Comparison of ENCODE assay signal across 8 mouse cellular contexts in the genomic region with DNA sequence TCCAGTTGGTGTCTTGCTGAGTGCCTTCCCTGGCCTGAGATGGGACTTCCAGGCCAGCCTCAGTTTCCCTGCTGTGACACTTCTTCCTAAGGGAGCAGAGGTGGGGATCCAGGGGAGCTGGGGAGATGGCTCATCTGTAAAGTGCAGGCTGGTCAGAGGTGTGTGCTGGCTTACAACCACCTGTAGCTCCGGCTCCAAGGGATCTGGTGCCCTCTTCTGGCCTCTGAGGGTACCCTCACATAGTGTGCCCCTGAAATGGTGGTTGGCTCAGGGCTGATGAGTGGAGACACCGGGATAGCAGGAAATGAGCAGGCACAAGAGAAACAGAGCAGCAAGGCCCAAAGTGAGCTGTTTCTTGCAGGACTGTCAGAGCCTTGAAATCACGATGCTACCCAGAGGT. TPM values are rescaled to one million over a fixed set of nuclear protein-coding genes. Genes with fewer than 3 reads are reported as not detected.
DNase-seq lines count a peak whose midpoint lies in the region; ATAC-seq lines count a peak whose summit lies in the region.

No protein-coding gene starts in this region.

- peaks cover 9% of the 10 kb centered on the region for H3K36me3 ChIP-seq in heart, embryonic 10.5 days
- no peaks in the 10 kb centered on the region for H3K36me3 ChIP-seq in embryonic facial prominence, embryonic 11.5 days (replicated peaks; ENCODE audit: control insufficient read depth, insufficient read depth, low read depth, low read length)
- H3K36me3 ChIP-seq in hindbrain, embryonic 12.5 days: peaks cover 8% of the 10 kb centered on the region
- H3K36me3 ChIP-seq in limb, embryonic 13.5 days: peaks cover 9% of the 10 kb centered on the region
- no peaks in the 10 kb centered on the region for H3K36me3 ChIP-seq in neural tube, embryonic 11.5 days (ENCODE audit: control insufficient read depth, insufficient read depth, low read length)

- H3K9ac ChIP-seq in embryonic facial prominence, embryonic 11.5 days (replicated peaks; ENCODE audit: low read length): no peak overlapping the region
- no peak overlapping the region for H3K9ac ChIP-seq in hindbrain, embryonic 12.5 days
- peak overlapping the region; percentile 43 for H3K9ac ChIP-seq in limb, embryonic 13.5 days
- H3K9ac ChIP-seq in neural tube, embryonic 11.5 days (ENCODE audit: low read length): no peak overlapping the region

- 3% methylated on average over 3 of the region's 3 CpGs for WGBS in heart, embryonic 10.5 days
- 2% methylated on average over 3 of the region's 3 CpGs for WGBS in embryonic facial prominence, embryonic 11.5 days
- 7% methylated on average over 3 of the region's 3 CpGs for WGBS in hindbrain, embryonic 12.5 days
- 0% methylated on average over 3 of the region's 3 CpGs for WGBS in limb, embryonic 13.5 days
- WGBS in neural tube, embryonic 11.5 days: 9% methylated on average over 3 of the region's 3 CpGs

- H3K4me1 ChIP-seq in heart, embryonic 10.5 days: peaks cover 5% of the 10 kb centered on the region; the same call in 1 of the 2 replicates
- no peaks in the 10 kb centered on the region for H3K4me1 ChIP-seq in embryonic facial prominence, embryonic 11.5 days (ENCODE audit: control insufficient read depth, insufficient read depth, low read length)
- no peaks in the 10 kb centered on the region for H3K4me1 ChIP-seq in hindbrain, embryonic 12.5 days
- no peaks in the 10 kb centered on the region for H3K4me1 ChIP-seq in limb, embryonic 13.5 days
- H3K4me1 ChIP-seq in neural tube, embryonic 11.5 days (ENCODE audit: control insufficient read depth, insufficient read depth, low read length): no peaks in the 10 kb centered on the region

- 0 out of 2 replicates have a peak, but pooled peaks cover 3% of the 10 kb centered on the region for H3K27me3 ChIP-seq in heart, embryonic 10.5 days (ENCODE audit: insufficient read depth, poor library complexity, severe bottlenecking)
- no peaks in the 10 kb centered on the region for H3K27me3 ChIP-seq in embryonic facial prominence, embryonic 11.5 days (ENCODE audit: control insufficient read depth, insufficient read depth, low read length)
- peaks cover 16% of the 10 kb centered on the region for H3K27me3 ChIP-seq in hindbrain, embryonic 12.5 days
- no peaks in the 10 kb centered on the region for H3K27me3 ChIP-seq in limb, embryonic 13.5 days
- H3K27me3 ChIP-seq in neural tube, embryonic 11.5 days (ENCODE audit: control insufficient read depth, insufficient read depth, low read length): no peaks in the 10 kb centered on the region

- H3K27ac ChIP-seq in heart, embryonic 10.5 days: no peak overlapping the region
- H3K27ac ChIP-seq in embryonic facial prominence, embryonic 11.5 days (replicated peaks; ENCODE audit: low read depth, low read length): no peak overlapping the region
- H3K27ac ChIP-seq in hindbrain, embryonic 12.5 days: no peak overlapping the region
- no peak overlapping the region for H3K27ac ChIP-seq in limb, embryonic 13.5 days
- H3K27ac ChIP-seq in neural tube, embryonic 11.5 days (ENCODE audit: low read depth, low read length): no peak overlapping the region

- H3K9me3 ChIP-seq in heart, embryonic 10.5 days: no peaks in the 10 kb centered on the region
- H3K9me3 ChIP-seq in embryonic facial prominence, embryonic 11.5 days (replicated peaks; ENCODE audit: control insufficient read depth, low read length): no peaks in the 10 kb centered on the region
- H3K9me3 ChIP-seq in hindbrain, embryonic 12.5 days (replicated peaks): no peaks in the 10 kb centered on the region
- no peaks in the 10 kb centered on the region for H3K9me3 ChIP-seq in limb, embryonic 13.5 days
- no peaks in the 10 kb centered on the region for H3K9me3 ChIP-seq in neural tube, embryonic 11.5 days (ENCODE audit: control insufficient read depth, low read length)

- no peak overlapping the region for H3K4me3 ChIP-seq in heart, embryonic 10.5 days
- H3K4me3 ChIP-seq in embryonic facial prominence, embryonic 11.5 days (ENCODE audit: low read depth, low read length): no peak overlapping the region
- H3K4me3 ChIP-seq in hindbrain, embryonic 12.5 days: no peak overlapping the region
- no peak overlapping the region for H3K4me3 ChIP-seq in limb, embryonic 13.5 days
- no peak overlapping the region for H3K4me3 ChIP-seq in neural tube, embryonic 11.5 days (ENCODE audit: low read depth, low read length)

- peak; percentile 64 for ATAC-seq in embryonic facial prominence, embryonic 11.5 days (replicated peaks; ENCODE audit: insufficient number of reproducible peaks, low FRiP score, low TSS enrichment, low read depth)
- ATAC-seq in hindbrain, embryonic 12.5 days (ENCODE audit: low FRiP score): 0 out of 2 replicates have a peak, but pooled peaks have one; percentile 39
- ATAC-seq in limb, embryonic 13.5 days (ENCODE audit: low FRiP score, low read depth): peak; percentile 76
- ATAC-seq in neural tube, embryonic 11.5 days (ENCODE audit: insufficient read depth, low FRiP score, low TSS enrichment): no peak

- DNase-seq in heart, adult 11 months: peak; percentile 91
- DNase-seq in heart, embryonic 10.5 days (ENCODE audit: low spot score): no peak
- DNase-seq in WW6 (ENCODE audit: low read depth, low spot score): peak; percentile 48
- DNase-seq in embryonic facial prominence, embryonic 11.5 days (ENCODE audit: low spot score): peak; percentile 81
- DNase-seq in neural tube, embryonic 11.5 days (ENCODE audit: low spot score): peak; percentile 59
- peak; percentile 59 for DNase-seq in urinary bladder, postnatal 25 days (ENCODE audit: low spot score)

- H3K4me2 ChIP-seq in embryonic facial prominence, embryonic 11.5 days (ENCODE audit: low read depth, low read length): no peak overlapping the region
- H3K4me2 ChIP-seq in hindbrain, embryonic 12.5 days (replicated peaks): no peak overlapping the region
- H3K4me2 ChIP-seq in limb, embryonic 13.5 days (replicated peaks): no peak overlapping the region
- H3K4me2 ChIP-seq in neural tube, embryonic 11.5 days (ENCODE audit: low read depth): no peak overlapping the region

RNA-seq across cellular contexts. Expression of a gene that starts 9.6 kb away (rescaled TPM):
- 4.1 and 5.7 TPM in 2 replicates for polyA plus RNA-seq in heart, embryonic 10.5 days (2016; fragmentation: Nextera tagmentation; extraction: Ambion mirVana)
- polyA plus RNA-seq in embryonic facial prominence, embryonic 11.5 days (2014; fragmentation: Nextera tagmentation; extraction: Ambion mirVana): 5.7 and 6.4 TPM in 2 replicates
- 8.2 and 8.6 TPM in 2 replicates for polyA plus RNA-seq in hindbrain, embryonic 12.5 days (2016; fragmentation: Nextera tagmentation; extraction: Ambion mirVana)
- polyA plus RNA-seq in limb, embryonic 13.5 days (2015; fragmentation: Nextera tagmentation; extraction: Ambion mirVana): 5.4 and 5.9 TPM in 2 replicates
- 5.4 and 7.1 TPM in 2 replicates for polyA plus RNA-seq in neural tube, embryonic 11.5 days (2014; fragmentation: Nextera tagmentation; extraction: Ambion mirVana)

RNA-seq across cellular contexts. Expression of a gene that starts 29.7 kb away (rescaled TPM):
- polyA plus RNA-seq in heart, embryonic 10.5 days (2016; fragmentation: Nextera tagmentation; extraction: Ambion mirVana): 30.3 and 31.3 TPM in 2 replicates
- polyA plus RNA-seq in embryonic facial prominence, embryonic 11.5 days (2014; fragmentation: Nextera tagmentation; extraction: Ambion mirVana): 21.2 and 26.2 TPM in 2 replicates
- 32.8 and 37.7 TPM in 2 replicates for polyA plus RNA-seq in hindbrain, embryonic 12.5 days (2016; fragmentation: Nextera tagmentation; extraction: Ambion mirVana)
- polyA plus RNA-seq in limb, embryonic 13.5 days (2015; fragmentation: Nextera tagmentation; extraction: Ambion mirVana): 25.2 and 29.2 TPM in 2 replicates
- 33.4 and 35.9 TPM in 2 replicates for polyA plus RNA-seq in neural tube, embryonic 11.5 days (2014; fragmentation: Nextera tagmentation; extraction: Ambion mirVana)

RNA-seq across cellular contexts. Expression of a gene that starts 45.5 kb away (rescaled TPM):
- 20.7 and 25.1 TPM in 2 replicates for polyA plus RNA-seq in heart, embryonic 10.5 days (2016; fragmentation: Nextera tagmentation; extraction: Ambion mirVana)
- 3.4 and 4.2 TPM in 2 replicates for polyA plus RNA-seq in embryonic facial prominence, embryonic 11.5 days (2014; fragmentation: Nextera tagmentation; extraction: Ambion mirVana)
- polyA plus RNA-seq in hindbrain, embryonic 12.5 days (2016; fragmentation: Nextera tagmentation; extraction: Ambion mirVana): 11.4 and 12.0 TPM in 2 replicates
- polyA plus RNA-seq in limb, embryonic 13.5 days (2015; fragmentation: Nextera tagmentation; extraction: Ambion mirVana): 7.3 and 8.6 TPM in 2 replicates
- 7.0 and 8.3 TPM in 2 replicates for polyA plus RNA-seq in neural tube, embryonic 11.5 days (2014; fragmentation: Nextera tagmentation; extraction: Ambion mirVana)
